Mouse (Mus musculus) stomach, adult 2 months (tissue): ENCODE results near the gene Myh6. TPM values are rescaled to one million over a fixed set of nuclear protein-coding genes. Genes with fewer than 3 reads are reported as not detected.

Source experiments
- polyA plus RNA-seq: library from polyadenylated mRNA; depleted of rRNA; stranded (reverse); fragments of >200 nt; gene quantifications from 2 replicates; pipeline ENCODE4 v1.2.3, GENCODE M21; 2012; rRNA removed

The Myh6 gene
- 0.01 and 0.04 TPM in 2 replicates for polyA plus RNA-seq

GRCm38 (mm10) chr14:54966320-54966977 lies at the start of gene Myh6:
Gene Myh6, minus strand, starts transcription at chr14:54966927.

DNA sequence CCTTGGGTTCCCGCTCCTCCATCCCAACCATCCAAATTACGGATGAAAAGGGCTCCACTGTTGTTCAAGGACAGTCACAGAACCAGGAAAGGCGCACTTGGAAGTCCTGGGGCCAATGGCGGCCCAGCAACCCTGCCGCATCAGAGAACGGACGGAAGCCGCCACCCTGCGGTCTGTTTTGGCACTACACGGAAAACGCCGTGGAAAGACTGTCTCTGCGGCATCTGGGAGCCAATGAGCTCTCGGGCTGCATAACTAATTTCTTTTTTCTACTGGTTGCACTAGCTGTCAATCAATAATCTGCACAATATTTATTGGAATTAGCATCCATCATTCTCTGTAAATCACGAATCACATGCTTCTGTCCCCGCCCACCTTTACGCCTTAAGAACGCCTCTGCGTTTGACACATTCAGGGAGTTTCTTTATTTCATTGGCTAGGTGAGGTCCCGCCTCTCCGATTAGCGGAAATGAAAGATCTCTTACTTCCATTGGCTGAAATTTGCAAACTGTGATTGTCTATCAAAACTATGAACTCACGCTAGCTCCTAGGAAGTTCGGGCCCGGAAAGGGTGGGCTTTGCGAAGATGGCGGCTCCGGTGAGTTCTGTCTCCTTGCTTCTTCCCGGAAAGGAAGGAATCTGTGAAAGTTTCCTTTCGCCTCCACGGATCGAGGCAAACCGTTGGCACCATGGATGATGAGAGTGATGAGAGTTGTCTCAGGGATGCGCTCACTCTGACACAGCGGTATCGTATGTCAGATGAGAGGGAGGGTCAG lies 48.5 kb upstream of the Myh6 start, which contains the start of gene Ngdn:
Gene Ngdn (plus strand): TSS at position 464 of the 776 bp plus-strand sequence.

GRCm38 (mm10) chr14:54994136-54994868 lies 27.6 kb upstream of the Myh6 start, which contains the start of gene Myh7:
Gene Myh7, minus strand, starts transcription at chr14:54994626.

GRCm38 (mm10) chr14:54976633-54977032 lies 9.9 kb upstream of the Myh6 start, which contains the start of gene Gm17428:
Gene Gm17428, plus strand, starts transcription at chr14:54976933.

GRCm38 (mm10) chr14:54935904-54936830 lies 30.6 kb downstream of the Myh6 start, which contains the start of gene Cmtm5:
Gene Cmtm5, plus strand, starts transcription at chr14:54936261.

GRCm38 (mm10) chr14:54932645-54933150 lies 34.0 kb downstream of the Myh6 start, which contains the start of gene Il25:
Gene Il25, plus strand, starts transcription at chr14:54932695.

DNA sequence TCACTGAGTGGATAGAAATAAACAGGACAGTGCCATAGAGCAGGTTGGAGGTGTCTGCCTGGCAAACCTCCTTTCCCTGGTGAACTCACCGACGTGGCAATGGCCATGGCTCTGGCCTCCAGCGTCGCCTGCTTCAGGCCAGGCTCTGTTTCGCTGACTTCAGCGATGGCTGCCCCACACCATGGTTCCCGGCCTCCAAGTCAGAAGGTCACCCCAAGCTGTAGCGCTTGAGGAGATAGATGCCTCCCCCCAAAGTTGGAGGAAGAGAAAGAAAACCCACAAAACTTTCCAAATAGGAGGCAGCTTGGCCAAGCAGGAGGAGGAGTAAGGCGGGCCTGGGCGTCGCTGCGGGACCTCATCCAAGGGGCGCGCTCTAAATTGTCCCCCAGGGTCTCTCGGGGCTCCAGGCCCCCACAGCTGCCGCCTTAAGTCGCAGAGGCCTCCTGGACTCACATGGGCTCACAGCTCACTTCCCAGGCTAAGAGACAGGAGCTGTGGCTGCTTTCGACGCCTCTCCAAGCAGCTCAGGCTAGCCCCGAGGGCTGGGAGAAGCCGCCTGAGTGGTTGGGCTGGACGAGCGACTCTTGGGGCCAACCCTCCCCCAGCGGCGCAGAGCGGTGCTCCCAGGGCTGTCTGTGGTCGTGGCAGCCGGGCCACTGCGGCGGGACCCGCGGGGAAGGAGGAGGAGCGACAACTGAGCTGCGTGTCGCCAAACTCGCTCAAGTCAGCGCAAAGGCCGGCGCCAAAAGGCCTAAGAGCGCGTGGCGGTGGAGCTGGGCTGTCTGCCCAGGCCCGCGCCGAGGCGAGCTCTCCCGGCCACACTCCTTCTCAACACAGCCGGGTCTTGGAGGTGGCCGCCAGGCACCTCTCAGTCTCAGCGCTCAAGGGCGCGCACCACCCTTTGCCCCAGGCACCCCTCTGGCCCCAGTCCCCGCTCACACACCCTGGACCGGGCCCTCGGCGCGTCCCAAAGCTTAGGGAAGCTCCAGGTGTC lies 41.1 kb downstream of the Myh6 start, which contains the start of gene Efs:
Gene Efs (minus strand): TSS at position 778 of the 994 bp plus-strand sequence.

DNA sequence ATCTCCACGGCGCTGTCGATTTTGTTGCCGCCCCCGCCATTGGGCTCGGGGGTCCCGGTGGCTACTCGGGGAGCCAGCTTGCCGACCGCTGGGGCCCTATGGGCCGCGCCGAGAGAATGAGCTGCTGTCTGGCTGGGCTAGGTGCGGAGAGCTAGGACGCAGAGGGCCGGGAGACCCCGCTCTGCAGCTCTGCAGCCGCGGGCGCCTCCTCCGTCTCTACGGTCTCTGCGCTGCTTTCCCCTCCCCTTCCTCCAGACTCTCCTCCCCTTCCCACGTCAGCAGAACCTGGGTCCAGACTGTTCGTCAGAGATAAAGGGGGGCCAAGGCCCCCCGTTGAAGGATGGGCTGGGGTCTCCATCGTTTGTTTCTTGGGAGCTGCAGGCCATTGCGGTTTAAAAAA lies 53.8 kb downstream of the Myh6 start, which contains the start of gene Slc22a17:
Gene Slc22a17 (minus strand): TSS at position 247 of the 400 bp plus-strand sequence.

DNA sequence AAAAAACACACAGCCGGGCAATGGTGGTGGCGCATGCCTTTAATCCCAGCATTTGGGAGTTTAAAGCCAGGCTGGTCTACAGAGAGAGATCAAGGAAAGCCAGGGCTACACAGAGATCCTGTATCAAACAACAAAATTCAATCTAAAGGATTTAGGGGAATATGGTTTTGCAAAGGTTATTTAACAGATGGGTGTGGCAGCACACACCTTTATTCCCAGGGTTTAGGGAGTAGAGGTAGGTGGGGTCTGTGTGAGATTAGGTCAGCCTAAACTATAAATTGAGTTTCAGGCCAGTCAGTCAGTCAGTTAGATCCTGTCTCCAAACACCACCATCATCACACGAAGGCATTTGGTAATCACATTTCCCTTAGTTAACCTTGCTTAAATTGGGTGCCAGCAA lies 74.5 kb downstream of the Myh6 start, which contains the start of gene Pabpn1:
Gene Pabpn1 (plus strand): TSS at position 301 of the 400 bp plus-strand sequence.

Other genes with a start within 250 kb of the Myh6 start
- 11.9 and 13.5 TPM in 2 replicates for gene Slc7a8, start 185.0 kb downstream of the Myh6 start, polyA plus RNA-seq
- not detected in 2 replicates for gene Rnf212b, start 152.8 kb downstream of the Myh6 start, polyA plus RNA-seq
- gene Homez, start 96.0 kb downstream of the Myh6 start, polyA plus RNA-seq, result 1.6 and 1.7 TPM in 2 replicates
- 7.0 and 8.5 TPM in 2 replicates for gene Ppp1r3e, start 89.4 kb downstream of the Myh6 start, polyA plus RNA-seq
- gene Bcl2l2, start 83.5 kb downstream of the Myh6 start, polyA plus RNA-seq, result 21.4 and 24.2 TPM in 2 replicates
- 11.1 and 13.1 TPM in 2 replicates for gene Gm20521, start 83.5 kb downstream of the Myh6 start, polyA plus RNA-seq
- gene Pabpn1, start 74.4 kb downstream of the Myh6 start, polyA plus RNA-seq, result 19.9 and 24.8 TPM in 2 replicates
- gene Slc22a17, start 53.8 kb downstream of the Myh6 start, polyA plus RNA-seq, result 30.5 and 37.7 TPM in 2 replicates
- gene Efs, start 40.8 kb downstream of the Myh6 start, polyA plus RNA-seq, result 13.5 and 18.0 TPM in 2 replicates
- gene Il25, start 34.2 kb downstream of the Myh6 start, polyA plus RNA-seq, result 0.16 and 0.51 TPM in 2 replicates
- 1.7 and 3.0 TPM in 2 replicates for gene Cmtm5, start 30.7 kb downstream of the Myh6 start, polyA plus RNA-seq
- gene Gm17428, start 10.0 kb upstream of the Myh6 start, polyA plus RNA-seq, result not detected in 2 replicates
- 0.06 and 0.08 TPM in 2 replicates for gene Myh7, start 27.7 kb upstream of the Myh6 start, polyA plus RNA-seq
- gene Ngdn, start 48.5 kb upstream of the Myh6 start, polyA plus RNA-seq, result 2.0 TPM in 2 replicates
- gene Zfhx2, start 125.4 kb upstream of the Myh6 start, polyA plus RNA-seq, result 1.5 and 1.9 TPM in 2 replicates
- gene Thtpa, start 127.9 kb upstream of the Myh6 start, polyA plus RNA-seq, result 2.6 and 2.8 TPM in 2 replicates
- gene Ap1g2, start 139.7 kb upstream of the Myh6 start, polyA plus RNA-seq, result 19.1 and 23.4 TPM in 2 replicates
- gene Jph4, start 150.0 kb upstream of the Myh6 start, polyA plus RNA-seq, result 1.7 TPM in 2 replicates